Mouse (Mus musculus): Measurements from ENCODE around the gene Olfr419.

The Olfr419 gene

GRCm38 (mm10) chr1:174251961-174252360 is at the start of gene Olfr419:
Gene Olfr419 (minus strand): TSS chr1:174252061.
- no peak for DNase-seq (ENCODE audit: low spot score in 2 of 2)

- no peak for DNase-seq (ENCODE audit: low spot score in 2 of 2)
Measured at GRCm38 (mm10) chr1:174270643-174271042, 18.8 kb upstream of the Olfr419 start.

GRCm38 (mm10) chr1:174269162-174269561 is 17.3 kb upstream of the Olfr419 start:
- no peak for DNase-seq (ENCODE audit: low spot score in 2 of 2)

GRCm38 (mm10) chr1:174267816-174268215 is 16.0 kb upstream of the Olfr419 start:
- no peak for DNase-seq (ENCODE audit: low spot score in 2 of 2)

- DNase-seq (ENCODE audit: low spot score in 2 of 2) = no peak
Measured at GRCm38 (mm10) chr1:174250376-174250775, 1.5 kb downstream of the Olfr419 start.

- no peak for DNase-seq (ENCODE audit: low spot score in 2 of 2)
Measured at GRCm38 (mm10) chr1:174247170-174247569, 4.7 kb downstream of the Olfr419 start.

GRCm38 (mm10) chr1:174246080-174246479 is 5.8 kb downstream of the Olfr419 start:
- DNase-seq (ENCODE audit: low spot score in 2 of 2) = no peak

- DNase-seq (ENCODE audit: low spot score in 2 of 2) = no peak
Measured at GRCm38 (mm10) chr1:174244621-174245020, 7.2 kb downstream of the Olfr419 start.

GRCm38 (mm10) chr1:174239916-174240315 is 11.9 kb downstream of the Olfr419 start:
- no peak for DNase-seq (ENCODE audit: low spot score in 2 of 2)

- no peak for DNase-seq (ENCODE audit: low spot score in 2 of 2)
Measured at GRCm38 (mm10) chr1:174216528-174217204, 35.2 kb downstream of the Olfr419 start.

GRCm38 (mm10) chr1:174215270-174216038 is 36.4 kb downstream of the Olfr419 start:
- no peak for DNase-seq (ENCODE audit: low spot score in 2 of 2)

- DNase-seq (ENCODE audit: low spot score in 2 of 2) = no peak
Measured at GRCm38 (mm10) chr1:174212286-174212685, 39.6 kb downstream of the Olfr419 start.

GRCm38 (mm10) chr1:174204699-174205098 is 47.2 kb downstream of the Olfr419 start:
- DNase-seq (ENCODE audit: low spot score in 2 of 2) = no peak
